In the genomic region with DNA sequence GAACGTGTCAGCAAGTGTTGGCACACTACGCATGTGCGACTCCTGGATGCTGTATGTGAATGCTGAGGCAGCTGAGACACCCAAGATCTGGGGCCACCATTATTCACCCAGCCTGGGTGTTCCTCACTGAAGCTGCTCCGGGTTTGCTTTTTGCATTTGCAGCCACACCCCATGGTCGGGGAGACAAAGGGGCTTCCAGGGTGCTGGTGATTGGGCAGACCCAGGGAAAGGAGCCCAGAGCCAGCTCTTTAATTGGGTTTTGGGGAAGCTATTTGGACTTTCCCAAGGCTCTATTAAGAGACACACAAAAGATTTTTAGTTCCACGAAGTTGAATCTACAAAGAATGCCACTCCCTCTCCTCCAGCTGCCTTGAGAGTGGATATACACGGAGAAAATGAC, we compare ENCODE assay signal across 24 mouse cellular contexts.
A peak's percentile ranks its signal among the peaks of the same experiment; 100 is the strongest.
DNase-seq lines count a peak whose midpoint lies in the region; ATAC-seq and TF ChIP-seq lines count a peak whose summit lies in the region.
"Had no signal": no experiment of that assay in that cellular context is flagged by ENCODE, and none has a peak within 500 bp of the region (broad histone marks: within the 10 kb centered on the region; RNA-seq: fewer than 3 reads in every experiment).

No protein-coding gene starts in this region.

- H3K9ac ChIP-seq in ES-E14 (ENCODE audit: insufficient read depth, low read depth, low read length, poor library complexity, severe bottlenecking), result no peak overlapping the region
- H3K9ac ChIP-seq in forebrain, embryonic 12.5 days, result no peak overlapping the region
- no peak overlapping the region for H3K9ac ChIP-seq in stomach, embryonic 16.5 days (ENCODE audit: low read length)
- no peak overlapping the region for H3K9ac ChIP-seq in neural tube, embryonic 15.5 days (replicated peaks)
- H3K9ac ChIP-seq: embryonic facial prominence, embryonic 12.5 days; heart, embryonic 12.5 days; liver, embryonic 14.5 days; lung, embryonic 14.5 days; midbrain, embryonic 13.5 days had no signal

- no peak overlapping the region; the same call in 1 of the 2 replicates for H3K4me2 ChIP-seq in forebrain, embryonic 12.5 days
- H3K4me2 ChIP-seq in stomach, embryonic 16.5 days (ENCODE audit: low read depth, low read length), result no peak overlapping the region
- no peak overlapping the region for H3K4me2 ChIP-seq in neural tube, embryonic 15.5 days
- H3K4me2 ChIP-seq: embryonic facial prominence, embryonic 12.5 days; heart, embryonic 12.5 days; lung, embryonic 14.5 days; midbrain, embryonic 13.5 days had no signal

- H3K9me3 ChIP-seq in ES-E14 (ENCODE audit: control insufficient read depth, insufficient read depth, low read depth, low read length), result no peaks in the 10 kb centered on the region
- no peaks in the 10 kb centered on the region for H3K9me3 ChIP-seq in forebrain, embryonic 12.5 days
- no peaks in the 10 kb centered on the region for H3K9me3 ChIP-seq in stomach, embryonic 16.5 days (replicated peaks; ENCODE audit: control insufficient read depth, low read length)
- H3K9me3 ChIP-seq in neural tube, embryonic 15.5 days (replicated peaks), result no peaks in the 10 kb centered on the region
- H3K9me3 ChIP-seq: embryonic facial prominence, embryonic 12.5 days; heart, embryonic 12.5 days; midbrain, embryonic 13.5 days had no signal

- no peak overlapping the region for H3K4me3 ChIP-seq in ES-E14 (ENCODE audit: insufficient read depth in 1 of 2, low read depth in 1 of 2, low read length in 2 of 2, poor library complexity in 1 of 2, severe bottlenecking in 1 of 2)
- no peak overlapping the region for H3K4me3 ChIP-seq in forebrain, embryonic 12.5 days (replicated peaks)
- H3K4me3 ChIP-seq in stomach, embryonic 16.5 days (replicated peaks; ENCODE audit: low read length), result no peak overlapping the region
- no peak overlapping the region for H3K4me3 ChIP-seq in neural tube, embryonic 15.5 days (replicated peaks)
- H3K4me3 ChIP-seq: embryonic facial prominence, embryonic 12.5 days; erythroblast, embryonic 14.5 days; heart, embryonic 12.5 days; midbrain, embryonic 13.5 days had no signal

- no peaks in the 10 kb centered on the region; the same call in 1 of the 2 replicates for H3K36me3 ChIP-seq in ES-E14 (ENCODE audit: control insufficient read depth, insufficient read depth, low read length, poor library complexity, severe bottlenecking)
- 0 out of 2 replicates have a peak, but pooled peaks cover 4% of the 10 kb centered on the region for H3K36me3 ChIP-seq in forebrain, embryonic 12.5 days (replicated peaks)
- peaks cover 23% of the 10 kb centered on the region for H3K36me3 ChIP-seq in stomach, embryonic 16.5 days (ENCODE audit: control insufficient read depth, insufficient read depth, low read length)
- H3K36me3 ChIP-seq in neural tube, embryonic 15.5 days, result no peaks in the 10 kb centered on the region
- H3K36me3 ChIP-seq: midbrain, embryonic 13.5 days had no signal

- peak; percentile 27; the same call in 1 of the 2 replicates for ATAC-seq in forebrain, embryonic 12.5 days (ENCODE audit: low FRiP score)
- no peak for ATAC-seq in stomach, embryonic 16.5 days (ENCODE audit: insufficient read depth, low FRiP score)
- ATAC-seq in activated CD4-positive, CD25-positive, alpha-beta regulatory T cell, adult 4 months, result no peak
- ATAC-seq in neural tube, embryonic 15.5 days (ENCODE audit: low FRiP score), result no peak
- ATAC-seq: intestine, postnatal 0 days; midbrain, embryonic 13.5 days had no signal

- no peak overlapping the region for H3K27ac ChIP-seq in ES-E14 (ENCODE audit: insufficient read depth, low read depth, low read length, poor library complexity, severe bottlenecking)
- H3K27ac ChIP-seq in forebrain, embryonic 12.5 days, result no peak overlapping the region
- H3K27ac ChIP-seq in stomach, embryonic 16.5 days (ENCODE audit: low read length), result peak overlapping the region; percentile 12; the same call in 1 of the 2 replicates
- H3K27ac ChIP-seq in neural tube, embryonic 15.5 days (replicated peaks), result no peak overlapping the region
- H3K27ac ChIP-seq: embryonic facial prominence, embryonic 12.5 days; liver, embryonic 14.5 days; midbrain, embryonic 13.5 days had no signal

- in situ Hi-C loops in ES-E14 (cut with MboI; ENCODE audit: low sequenced_read_pairs in 2 of 2, unreplicated experiment in 2 of 2), result no loop called here

- DNase-seq in ES-E14 (ENCODE audit: low read depth, low spot score) (peak; percentile 34), R1 (ENCODE audit: low read depth, low spot score) (peak; percentile 63)
- no peak for DNase-seq in right cerebral cortex, postnatal 14 days
- DNase-seq: adrenal gland, postnatal 10 days; cerebellum, adult 9-11 months; gastrocnemius, postnatal 10 days; heart, adult 11 months; heart, postnatal 10 days; kidney, postnatal 4 days; layer of hippocampus, adult 9-11 months; lung, embryonic 14.5 days; right cerebral cortex, postnatal 25 days; spleen, adult 18-20 months; thymus, postnatal 14 days had no signal

- WGBS in forebrain, embryonic 12.5 days, result 23% methylated on average over 7 of the region's 7 CpGs
- 55% methylated on average over 7 of the region's 7 CpGs for WGBS in stomach, embryonic 16.5 days
- WGBS in neural tube, embryonic 15.5 days, result 47% methylated on average over 7 of the region's 7 CpGs

- no peaks in the 10 kb centered on the region; a peak in 1 of 4 replicates for H3K4me1 ChIP-seq in ES-E14 (ENCODE audit: control insufficient read depth in 2 of 2, insufficient read depth in 2 of 2, low read length in 2 of 2, poor library complexity in 1 of 2)
- peaks cover 9% of the 10 kb centered on the region; the same call in 1 of the 2 replicates for H3K4me1 ChIP-seq in forebrain, embryonic 12.5 days
- H3K4me1 ChIP-seq in stomach, embryonic 16.5 days (ENCODE audit: control insufficient read depth, insufficient read depth, low read length), result 0 out of 2 replicates have a peak, but pooled peaks cover 4% of the 10 kb centered on the region
- 0 out of 2 replicates have a peak, but pooled peaks cover 2% of the 10 kb centered on the region for H3K4me1 ChIP-seq in neural tube, embryonic 15.5 days
- H3K4me1 ChIP-seq: embryonic facial prominence, embryonic 12.5 days; midbrain, embryonic 13.5 days had no signal

- H3K27me3 ChIP-seq in forebrain, embryonic 12.5 days, result 0 out of 2 replicates have a peak, but pooled peaks cover 7% of the 10 kb centered on the region
- H3K27me3 ChIP-seq in stomach, embryonic 16.5 days (ENCODE audit: control insufficient read depth, insufficient read depth, low read length), result no peaks in the 10 kb centered on the region
- no peaks in the 10 kb centered on the region for H3K27me3 ChIP-seq in neural tube, embryonic 15.5 days (replicated peaks)
- H3K27me3 ChIP-seq: embryonic facial prominence, embryonic 12.5 days; heart, embryonic 12.5 days; midbrain, embryonic 13.5 days had no signal

TF ChIP-seq in ES-E14, 5 proteins besides CTCF, POLR2A, EP300 and RAD21:
- no peak for TF ChIP-seq HCFC1 (IDR thresholded peaks at IDR 0.05; ENCODE audit: borderline replicate concordance, insufficient read depth, low read length)
- no peak for TF ChIP-seq CHD2 (IDR thresholded peaks at IDR 0.05; ENCODE audit: low read depth, low read length)
- no peak for TF ChIP-seq ZC3H11A (IDR thresholded peaks at IDR 0.05; ENCODE audit: borderline replicate concordance, low read depth, low read length)
- TF ChIP-seq ZNF384 (IDR thresholded peaks at IDR 0.05; ENCODE audit: low read depth, low read length), result no peak
- TF ChIP-seq MAFK (IDR thresholded peaks at IDR 0.05; ENCODE audit: insufficient read depth, low read depth, low read length), result no peak
